Mouse (Mus musculus) bone marrow macrophage, adult 2 months (primary cell): ENCODE data around the gene Trim2.

Experiments
- CTCF ChIP-seq: IDR thresholded peaks from 2 replicates; pipeline ENCODE4 v1.5.1; 2012; ENCODE audit warnings: low read depth, mild to moderate bottlenecking, low read length, moderate library complexity
- POLR2A ChIP-seq: IDR thresholded peaks from 2 replicates; pipeline ENCODE4 v1.6.1; 2012; ENCODE audit warnings: mild to moderate bottlenecking, low read depth, low read length, borderline replicate concordance

DNA sequence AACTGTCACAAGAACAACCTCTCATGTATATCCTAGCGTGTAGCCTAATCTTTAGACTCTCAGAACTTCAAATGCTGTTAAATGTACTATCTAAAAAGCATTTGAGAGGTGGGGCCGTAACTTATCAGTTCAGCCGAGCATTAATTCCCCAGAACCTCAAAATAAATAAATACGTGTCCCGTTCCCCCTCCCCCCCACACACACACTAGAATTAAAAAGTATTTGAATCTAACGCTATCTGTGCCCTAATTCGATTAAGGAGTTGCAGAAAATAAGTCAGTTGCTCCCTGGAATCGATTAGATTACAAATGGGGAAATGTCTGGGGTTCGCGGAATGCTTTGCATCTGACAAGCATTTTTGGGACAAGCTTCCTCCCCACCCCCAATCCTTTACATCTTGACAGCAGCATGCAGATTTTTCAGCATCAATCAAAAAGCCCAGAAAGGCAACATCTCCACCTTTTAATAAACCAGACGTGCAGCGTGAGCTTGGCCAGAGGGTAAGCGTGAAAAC, 48.1 kb downstream of the Trim2 start:
- TF ChIP-seq POLR2A (no peak), CTCF (no peak)
